Mouse (Mus musculus) small intestine, adult 2 months (tissue): ENCODE results near the gene Ppox.

Source experiments
- CTCF ChIP-seq: fragments of 200-500 bp; IDR thresholded peaks from 2 replicates; pipeline ENCODE4 v1.5.1; 2012; ENCODE audit warnings: low read depth, mild to moderate bottlenecking, control low read depth, inconsistent platforms, low read length, moderate library complexity, mixed read lengths; ENCODE audit not compliant: insufficient replicate concordance, insufficient read length; ENCODE audit errors: extremely low read depth
- POLR2A ChIP-seq: fragments of 200-500 bp; IDR thresholded peaks from 2 replicates; pipeline ENCODE4 v1.6.1; 2012; ENCODE audit warnings: low read depth, mild to moderate bottlenecking, control low read depth, inconsistent platforms, low read length, moderate library complexity

- no peak for TF ChIP-seq POLR2A
- no peak for TF ChIP-seq CTCF
Observed at GRCm38 (mm10) chr1:171252415-171252814, 28.6 kb downstream of the Ppox start.
